Mouse (Mus musculus): ENCODE data around the gene Polr2l.

Gene Polr2l

DNA sequence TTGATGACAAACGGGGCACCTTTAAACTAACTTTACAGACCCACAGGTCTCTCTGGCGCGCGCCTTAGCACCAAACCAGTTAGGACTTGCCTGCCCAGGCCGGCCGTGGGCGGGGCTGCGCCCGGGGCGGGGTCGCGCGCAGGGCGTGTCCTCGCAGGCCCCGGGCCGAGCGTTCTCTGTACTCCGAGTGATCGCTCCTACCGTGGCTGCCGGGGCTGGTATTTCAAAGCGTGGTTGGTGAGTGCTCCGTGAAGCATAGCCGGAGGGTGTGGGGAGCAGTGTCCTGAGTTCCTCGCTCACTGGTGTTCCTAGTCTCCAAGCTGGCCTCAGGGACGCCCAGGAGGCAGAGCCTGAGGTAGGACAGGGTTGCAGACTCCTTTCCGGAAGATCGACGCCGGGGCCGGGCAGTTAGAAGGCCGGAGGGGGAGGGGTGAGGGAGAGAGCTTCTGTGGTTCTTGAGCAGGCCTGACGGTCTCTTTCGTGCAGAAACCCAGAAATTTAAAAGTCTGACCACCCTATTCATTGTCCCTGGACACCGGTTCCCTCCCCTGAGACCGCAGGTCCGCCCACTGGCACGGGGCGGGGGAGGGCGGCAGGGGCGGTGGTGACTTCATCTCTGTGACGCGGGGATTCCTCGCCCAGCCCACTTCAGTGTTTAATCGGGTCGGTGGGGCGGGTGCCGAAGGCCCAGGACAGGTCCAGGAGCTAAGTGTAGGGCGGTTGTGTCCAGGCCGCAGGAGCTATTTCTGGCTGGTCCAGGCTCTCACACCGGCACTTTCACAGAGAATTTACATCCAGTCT, 7.5 kb downstream of the Polr2l start, which contains the start of gene Cd151:
Cd151 (plus strand) TSS at position 163 of the 801 bp plus-strand sequence.
- peak; percentile 72 for DNase-seq (ENCODE audit: low read depth, low spot score)

GRCm38 (mm10) chr7:141466607-141467148, 8.3 kb downstream of the Polr2l start:
- no peak for DNase-seq (ENCODE audit: low read depth, low spot score)

GRCm38 (mm10) chr7:141466045-141466394, 8.9 kb downstream of the Polr2l start:
- DNase-seq (ENCODE audit: low read depth, low spot score), result no peak

DNA sequence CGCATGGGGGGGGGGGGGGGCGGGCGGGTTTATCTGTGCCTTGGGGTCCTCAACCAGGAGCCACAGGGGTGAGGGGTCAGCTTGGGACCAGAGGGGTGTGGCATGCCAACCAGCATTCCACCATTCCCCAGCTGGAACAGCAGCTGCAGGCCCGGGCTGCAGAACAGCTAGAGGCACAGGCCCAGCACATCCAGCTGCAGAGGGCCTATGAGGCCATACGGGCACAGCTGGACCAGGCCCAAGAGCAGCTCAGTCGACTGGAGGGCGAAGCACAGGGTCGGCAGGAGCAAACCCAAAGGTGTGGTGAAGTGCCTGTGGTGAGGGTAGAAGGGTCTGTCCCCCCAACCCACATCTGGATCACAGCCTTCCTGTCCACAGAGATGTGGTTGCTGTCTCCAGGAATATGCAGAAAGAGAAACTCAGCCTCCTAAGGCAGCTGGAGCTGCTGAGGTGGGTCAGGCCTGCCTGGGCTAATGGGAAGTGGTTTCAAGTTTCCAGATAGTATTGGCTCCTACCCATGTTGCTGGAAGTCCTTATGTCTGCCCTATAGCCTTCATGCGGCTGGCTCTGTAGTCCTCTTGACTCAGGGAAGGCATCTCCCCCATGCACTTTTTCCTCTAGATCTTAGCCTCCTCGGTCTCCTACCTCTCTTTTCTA, 9.4 kb downstream of the Polr2l start:
- DNase-seq (ENCODE audit: low read depth, low spot score), result no peak

- DNase-seq (ENCODE audit: low read depth, low spot score), result no peak
Measured at GRCm38 (mm10) chr7:141464603-141465201, 10.2 kb downstream of the Polr2l start.

DNA sequence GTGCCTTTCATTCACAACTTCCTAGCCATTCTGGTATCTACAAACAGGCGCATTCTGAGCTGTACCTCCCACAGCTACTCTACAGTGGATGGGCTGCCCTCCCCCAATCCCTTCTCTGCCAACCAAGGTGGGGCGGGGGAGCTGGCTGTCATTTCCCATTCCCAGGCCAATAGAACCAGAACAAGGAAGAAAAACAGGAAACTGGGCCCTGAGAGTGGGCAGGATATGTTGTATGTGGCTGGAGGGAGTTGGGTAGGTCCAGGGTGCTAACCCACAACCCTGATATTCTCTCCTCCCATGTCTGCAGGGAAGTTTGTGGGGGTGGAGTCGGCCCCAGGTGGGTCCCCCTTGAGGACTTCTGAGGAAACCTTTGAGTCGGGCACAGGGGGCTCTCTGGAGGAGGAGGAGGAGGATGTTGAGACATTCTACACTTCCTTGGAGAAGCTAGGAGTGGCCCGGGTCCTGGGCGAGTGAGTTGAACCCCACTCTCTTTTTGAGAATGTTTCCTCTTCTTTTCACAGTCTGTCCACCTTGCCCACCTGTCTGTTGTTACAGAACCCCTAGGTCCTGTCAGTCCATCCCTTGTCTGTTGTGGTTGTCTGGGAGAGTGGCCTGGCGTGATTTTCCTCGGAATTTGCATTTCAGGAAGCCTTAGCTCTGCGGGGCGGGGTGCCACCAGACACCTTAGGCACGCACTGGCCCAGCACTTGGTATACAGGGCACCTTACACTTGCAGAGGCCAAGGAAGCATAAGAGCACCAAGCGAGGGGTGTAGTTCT, 10.9 kb downstream of the Polr2l start:
- no peak for DNase-seq (ENCODE audit: low read depth, low spot score)

DNA sequence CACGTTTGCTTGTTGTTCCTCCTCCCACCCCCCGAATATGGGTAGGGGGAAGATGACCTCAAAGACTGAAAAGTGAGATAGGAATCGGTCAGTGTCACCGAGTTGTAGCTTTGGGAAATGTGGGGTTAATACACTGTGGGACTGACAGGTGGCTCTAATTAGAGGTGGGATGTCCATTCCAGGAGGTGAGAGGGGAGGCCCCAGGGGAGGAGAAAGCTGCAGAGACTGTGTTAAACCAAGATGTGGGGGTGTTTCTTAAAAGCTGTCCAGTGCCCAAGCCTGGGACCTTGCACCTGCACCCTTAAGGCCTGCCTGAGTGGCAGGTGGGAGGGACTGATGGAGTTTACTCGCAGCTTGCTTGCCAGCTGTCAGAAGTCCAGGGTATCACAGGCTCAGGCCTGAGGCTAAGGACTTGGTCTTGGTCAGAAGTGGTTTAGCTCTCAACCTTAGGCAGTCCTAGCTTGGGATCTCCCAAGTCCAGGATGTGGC, 12.6 kb downstream of the Polr2l start:
- DNase-seq (ENCODE audit: low read depth, low spot score), result no peak

DNA sequence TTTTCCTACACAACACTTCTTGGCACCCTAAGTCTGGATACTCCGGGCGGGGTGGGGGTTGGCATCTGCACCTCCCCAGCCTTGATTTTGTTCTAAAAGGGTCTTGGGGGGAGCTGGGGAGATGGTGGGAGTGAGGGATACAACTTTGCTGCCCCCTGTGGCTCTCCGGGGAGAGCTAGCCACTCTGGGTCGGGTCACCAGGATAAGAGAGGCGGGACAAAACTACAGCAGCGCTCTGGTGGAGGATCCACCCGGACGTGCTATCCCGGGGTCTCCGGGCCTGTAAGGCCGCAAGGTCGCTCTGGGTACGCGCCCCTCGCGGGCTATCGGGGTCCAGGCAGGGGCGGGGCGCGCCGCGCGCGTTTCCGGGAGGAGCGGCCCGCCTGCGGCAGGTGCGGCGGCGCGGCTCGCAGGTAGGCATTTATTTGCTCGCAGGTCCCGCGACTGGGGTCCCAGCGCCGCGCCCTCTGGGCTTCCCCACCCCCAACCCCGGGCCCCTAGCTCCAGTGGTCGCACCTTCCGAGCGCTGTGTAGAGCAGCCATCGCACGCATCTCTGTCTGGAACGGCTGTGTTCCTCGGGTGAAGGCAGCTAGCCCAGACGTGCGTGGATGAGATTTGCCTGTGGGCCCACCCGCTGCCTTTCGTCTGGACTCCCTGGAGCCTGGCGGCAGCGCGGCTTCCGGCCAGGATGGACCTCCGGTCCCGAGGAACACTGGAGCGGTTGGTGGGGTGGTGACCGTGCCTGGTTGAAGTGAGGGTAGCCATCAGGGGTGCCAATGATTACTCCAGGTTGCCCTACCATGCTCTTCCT, 13.2 kb downstream of the Polr2l start:
- DNase-seq (ENCODE audit: low read depth, low spot score), result no peak

DNA sequence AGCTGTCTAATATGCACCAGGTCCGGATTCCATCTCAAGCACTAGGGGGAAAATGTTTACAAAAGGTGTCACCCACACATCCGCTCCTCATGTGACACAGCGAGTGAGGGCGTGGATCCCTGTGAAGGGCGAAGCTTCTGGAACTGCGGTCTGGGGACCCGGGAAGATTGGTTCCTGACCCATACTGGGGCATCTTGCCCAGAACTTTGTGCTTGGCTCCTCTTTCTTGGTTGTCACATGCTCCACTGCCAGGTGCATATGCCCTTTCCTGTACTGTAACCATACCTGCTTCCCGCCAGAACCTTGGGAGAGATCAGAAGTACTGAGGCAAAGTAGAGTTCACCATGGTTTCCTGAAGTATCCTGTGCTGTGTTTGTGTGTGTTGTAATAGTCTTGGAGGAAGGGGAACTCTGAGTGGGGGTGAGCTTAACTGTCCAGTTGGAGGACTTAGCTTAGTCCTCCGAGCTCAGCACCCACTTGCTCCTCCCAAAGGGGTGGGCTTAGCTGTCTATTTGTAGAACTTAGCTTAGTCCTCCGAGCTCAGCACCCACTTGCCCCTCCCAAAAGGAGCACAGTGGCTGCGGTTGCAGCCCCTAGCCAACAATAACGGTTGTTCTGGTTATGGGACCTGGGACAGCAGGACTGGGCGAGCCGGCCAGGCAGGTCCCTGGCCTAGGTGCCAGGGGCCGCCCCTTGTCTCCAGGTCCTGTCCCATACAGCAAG, 14.4 kb downstream of the Polr2l start, which contains the start of gene Cracr2b:
Cracr2b (plus strand) TSS at position 704 of the 723 bp plus-strand sequence.
- DNase-seq (ENCODE audit: low read depth, low spot score), result no peak

- DNase-seq (ENCODE audit: low read depth, low spot score), result no peak
Measured at GRCm38 (mm10) chr7:141460001-141460390, 14.9 kb downstream of the Polr2l start.

DNA sequence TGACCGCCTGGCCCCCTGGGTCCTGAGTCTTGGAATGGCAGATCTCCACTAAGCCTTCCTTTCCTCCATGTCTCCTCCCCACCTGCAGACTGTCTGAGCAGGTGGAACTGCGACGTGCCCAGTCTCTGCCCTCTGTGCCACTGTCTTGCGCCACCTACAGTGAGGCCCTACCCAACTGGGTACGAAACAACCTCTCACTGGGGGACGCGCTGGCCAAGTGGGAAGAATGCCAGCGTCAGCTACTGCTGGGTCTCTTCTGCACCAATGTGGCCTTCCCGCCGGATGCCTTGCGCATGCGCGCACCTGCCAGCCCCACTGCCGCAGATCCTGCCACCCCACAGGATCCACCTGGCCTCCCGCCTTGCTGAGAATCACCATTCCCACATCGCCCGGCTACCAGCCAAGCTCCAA, 15.6 kb downstream of the Polr2l start:
- no peak for DNase-seq (ENCODE audit: low read depth, low spot score)

GRCm38 (mm10) chr7:141458661-141459060, 16.3 kb downstream of the Polr2l start:
- no peak for DNase-seq (ENCODE audit: low read depth, low spot score)

GRCm38 (mm10) chr7:141457986-141458660, 16.8 kb downstream of the Polr2l start:
- no peak for DNase-seq (ENCODE audit: low read depth, low spot score)

GRCm38 (mm10) chr7:141457236-141457635, 17.7 kb downstream of the Polr2l start:
- no peak for DNase-seq (ENCODE audit: low read depth, low spot score)

DNA sequence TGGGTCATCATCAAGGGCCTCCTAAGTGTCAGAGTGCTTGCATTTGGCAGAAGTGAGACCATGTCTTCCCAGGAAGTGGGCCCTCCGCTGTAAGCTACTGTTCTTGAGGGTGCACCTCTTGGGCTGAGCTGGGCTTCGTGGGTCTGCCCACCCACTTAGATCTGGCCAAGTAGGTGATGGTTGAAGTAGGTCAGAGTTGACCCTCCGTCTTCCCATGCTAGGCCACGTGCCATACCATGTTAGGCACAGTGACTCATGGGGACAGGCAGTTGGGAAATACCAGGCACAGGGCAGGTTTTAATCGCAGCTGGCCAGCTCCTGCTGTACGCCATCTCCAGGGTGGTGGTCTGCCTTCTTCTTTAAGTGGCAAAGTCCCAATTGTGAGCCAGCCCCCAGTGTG, 18.2 kb downstream of the Polr2l start:
- no peak for DNase-seq (ENCODE audit: low read depth, low spot score)

DNA sequence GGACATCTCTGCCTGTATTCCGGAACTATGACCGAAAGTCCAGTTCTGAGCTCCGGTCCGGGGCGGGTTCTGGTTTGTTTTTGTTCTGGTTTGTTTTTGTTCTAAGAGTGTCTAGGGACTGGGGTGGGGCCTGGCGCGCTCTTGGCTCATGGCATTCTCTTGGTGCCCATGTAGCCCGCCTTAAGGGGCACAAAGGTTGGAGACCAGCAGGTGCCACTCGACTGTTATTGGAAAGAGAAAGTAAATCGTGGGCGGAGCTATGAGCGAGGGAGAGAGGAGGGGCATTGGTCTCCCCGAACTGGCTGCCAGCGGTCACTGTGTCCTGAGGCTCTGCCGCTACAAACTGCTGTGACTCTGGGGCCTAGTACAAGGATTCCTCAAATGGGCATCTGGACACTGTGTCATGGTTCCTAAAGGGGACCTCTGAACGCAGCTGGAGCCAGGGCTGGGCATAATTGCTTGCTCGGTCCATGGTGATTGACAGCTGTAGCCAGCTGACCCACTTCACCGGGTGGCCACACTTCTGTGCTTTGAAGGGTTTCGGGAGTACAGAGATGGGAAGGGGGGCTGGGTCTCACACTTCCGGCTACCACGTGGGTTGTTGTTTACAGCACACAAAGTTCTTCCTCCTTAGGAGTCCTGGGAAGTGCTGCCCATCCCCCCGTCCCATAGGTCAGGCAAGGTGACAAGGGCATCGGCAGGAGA, 19.2 kb downstream of the Polr2l start:
- DNase-seq (ENCODE audit: low read depth, low spot score), result no peak

GRCm38 (mm10) chr7:141454967-141455551, 19.9 kb downstream of the Polr2l start, which contains the start of gene Pnpla2:
Gene Pnpla2 (plus strand): TSS chr7:141455198.
- peak; percentile 84 for DNase-seq (ENCODE audit: low read depth, low spot score)

GRCm38 (mm10) chr7:141453636-141454035, 21.3 kb downstream of the Polr2l start:
- no peak for DNase-seq (ENCODE audit: low read depth, low spot score)

All from forelimb bud, embryonic 11.5 days (tissue).